Mouse (Mus musculus) erythroblast, embryonic 14.5 days (primary cell): ENCODE measurements around the gene Rasip1.

Experiments
- GATA1 ChIP-seq: IDR thresholded peaks from 2 replicates; pipeline ENCODE4 v1.6.1; 2012; ENCODE audit warnings: low read length, inconsistent platforms, mixed read lengths
- TAL1 ChIP-seq: IDR thresholded peaks from 3 replicates; pipeline ENCODE4 v1.6.1; 2012; ENCODE audit warnings: low read length, inconsistent platforms, mixed read lengths

DNA sequence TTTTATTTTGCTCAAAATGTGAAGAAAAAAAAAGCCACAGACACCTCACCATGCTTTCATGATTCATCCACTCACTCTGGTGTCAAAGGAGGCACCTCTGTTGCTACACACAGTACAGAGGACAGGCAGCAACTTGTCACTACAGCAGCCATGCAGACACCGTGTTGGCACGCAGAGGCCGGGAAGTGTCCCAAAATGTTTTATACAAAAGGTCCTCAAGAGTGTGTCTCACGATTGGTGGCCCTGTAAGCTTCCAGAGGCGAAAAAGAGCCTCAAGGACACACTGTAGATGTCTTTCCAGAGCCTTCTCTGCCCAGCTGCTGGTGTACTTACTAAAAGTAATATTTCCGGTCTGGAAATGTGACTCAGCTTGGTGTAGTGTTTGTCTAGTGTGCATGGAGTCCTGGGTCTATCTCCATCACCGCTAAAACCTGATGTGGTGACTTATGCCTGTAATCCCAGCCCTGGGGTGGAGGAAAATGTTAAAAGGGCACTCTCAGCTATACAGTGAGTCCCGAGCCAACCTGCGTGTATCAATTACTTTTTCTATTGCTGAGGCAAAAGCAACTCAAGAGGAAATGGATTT, 21.5 kb upstream of the Rasip1 start:
- no peak for TF ChIP-seq GATA1
- TF ChIP-seq TAL1, result no peak
